In the genomic region with DNA sequence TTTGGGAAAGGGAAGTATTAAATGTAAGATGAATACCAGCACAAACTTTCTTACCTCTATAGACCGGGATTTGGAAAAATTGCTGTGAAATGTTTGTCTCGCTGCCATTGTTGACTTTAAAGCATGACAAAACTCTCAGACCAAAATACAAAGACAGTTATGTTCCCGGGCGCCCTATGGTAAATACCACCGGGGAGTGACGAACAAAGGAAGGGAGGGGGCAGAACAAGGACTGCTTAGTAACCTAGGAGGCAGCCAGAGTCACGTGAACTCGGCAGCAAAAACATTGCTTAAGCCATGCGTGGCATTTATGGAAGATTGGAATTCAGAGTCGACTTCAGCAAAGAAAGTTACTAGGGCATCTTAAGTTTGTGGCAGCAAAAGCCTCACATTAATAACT, we compare ENCODE assay signal across 8 mouse cellular contexts. TPM values are rescaled to one million over a fixed set of nuclear protein-coding genes. Genes with fewer than 3 reads are reported as not detected.
DNase-seq lines count a peak whose midpoint lies in the region; ATAC-seq lines count a peak whose summit lies in the region.

No protein-coding gene starts in this region.

- peaks cover 33% of the 10 kb centered on the region for H3K27me3 ChIP-seq in heart, embryonic 15.5 days
- peaks cover 13% of the 10 kb centered on the region for H3K27me3 ChIP-seq in embryonic facial prominence, embryonic 14.5 days (replicated peaks; ENCODE audit: control insufficient read depth, insufficient read depth, low read length)
- peaks cover 51% of the 10 kb centered on the region for H3K27me3 ChIP-seq in limb, embryonic 13.5 days

- H3K4me2 ChIP-seq in heart, embryonic 15.5 days = peak overlapping the region; percentile 100
- peak overlapping the region; percentile 99 for H3K4me2 ChIP-seq in embryonic facial prominence, embryonic 14.5 days (ENCODE audit: low read depth, low read length)
- H3K4me2 ChIP-seq in limb, embryonic 13.5 days (replicated peaks) = peak overlapping the region; percentile 100

- H3K4me1 ChIP-seq in heart, embryonic 15.5 days (replicated peaks) = peaks cover 15% of the 10 kb centered on the region
- peaks cover 4% of the 10 kb centered on the region; the same call in 1 of the 2 replicates for H3K4me1 ChIP-seq in embryonic facial prominence, embryonic 14.5 days (ENCODE audit: control insufficient read depth, insufficient read depth, low read length)
- peaks cover 15% of the 10 kb centered on the region for H3K4me1 ChIP-seq in limb, embryonic 13.5 days

- no peak overlapping the region for H3K9ac ChIP-seq in heart, embryonic 15.5 days
- peak overlapping the region; percentile 74 for H3K9ac ChIP-seq in embryonic facial prominence, embryonic 14.5 days (ENCODE audit: low read depth, low read length)
- no peak overlapping the region for H3K9ac ChIP-seq in limb, embryonic 13.5 days

- 19% methylated on average over 10 of the region's 10 CpGs for WGBS in heart, embryonic 15.5 days
- 4% methylated on average over 10 of the region's 10 CpGs for WGBS in embryonic facial prominence, embryonic 14.5 days
- WGBS in limb, embryonic 13.5 days = 18% methylated on average over 10 of the region's 10 CpGs

- no peak overlapping the region for H3K27ac ChIP-seq in heart, embryonic 15.5 days
- no peak overlapping the region for H3K27ac ChIP-seq in embryonic facial prominence, embryonic 14.5 days (replicated peaks; ENCODE audit: low read depth, low read length)
- H3K27ac ChIP-seq in limb, embryonic 13.5 days = no peak overlapping the region

- H3K9me3 ChIP-seq in heart, embryonic 15.5 days (replicated peaks) = no peaks in the 10 kb centered on the region
- no peaks in the 10 kb centered on the region for H3K9me3 ChIP-seq in embryonic facial prominence, embryonic 14.5 days (ENCODE audit: control insufficient read depth, low read length)
- H3K9me3 ChIP-seq in limb, embryonic 13.5 days = no peaks in the 10 kb centered on the region

- H3K36me3 ChIP-seq in heart, embryonic 15.5 days = no peaks in the 10 kb centered on the region
- no peaks in the 10 kb centered on the region for H3K36me3 ChIP-seq in embryonic facial prominence, embryonic 14.5 days (ENCODE audit: control insufficient read depth, insufficient read depth, low read length)
- H3K36me3 ChIP-seq in limb, embryonic 13.5 days = no peaks in the 10 kb centered on the region

- DNase-seq in heart, adult 8-10 months (ENCODE audit: low spot score) = no peak
- peak; percentile 65 for DNase-seq in embryonic facial prominence, embryonic 14.5 days (ENCODE audit: low spot score)
- peak; percentile 51 for DNase-seq in naive thymus-derived CD4-positive, alpha-beta T cell, adult 2 months (ENCODE audit: low read depth)
- no peak for DNase-seq in layer of hippocampus, postnatal 10 days (ENCODE audit: low spot score in 2 of 2)
- no peak for DNase-seq in left cerebral cortex, adult 11 months (ENCODE audit: low spot score)

- H3K4me3 ChIP-seq in heart, embryonic 15.5 days = peak overlapping the region; percentile 71
- H3K4me3 ChIP-seq in embryonic facial prominence, embryonic 14.5 days (ENCODE audit: low read depth, low read length) = peak overlapping the region; percentile 79
- peak overlapping the region; percentile 75 for H3K4me3 ChIP-seq in limb, embryonic 13.5 days

- ATAC-seq in heart, embryonic 15.5 days (replicated peaks; ENCODE audit: insufficient number of reproducible peaks, insufficient read depth, low FRiP score, low read depth) = no peak
- peak; percentile 59; the same call in 1 of the 2 replicates for ATAC-seq in embryonic facial prominence, embryonic 14.5 days (ENCODE audit: low read depth)
- ATAC-seq in limb, embryonic 13.5 days (ENCODE audit: low FRiP score, low read depth) = no peak
- ATAC-seq in megakaryocyte progenitor cell, adult 5-6 weeks (replicated peaks; ENCODE audit: poor library complexity) = no peak

RNA-seq across cellular contexts. Expression of gene Prss12, which starts 1.4 kb away (rescaled TPM):
- polyA plus RNA-seq in heart, embryonic 15.5 days (2015; fragmentation: Nextera tagmentation; extraction: Ambion mirVana) = 3.6 and 5.7 TPM in 2 replicates
- under 1 TPM; 0.33 to 0.95 (median 0.64) TPM for total RNA-seq in heart, adult 8-10 months (2022)
- polyA plus RNA-seq in embryonic facial prominence, embryonic 14.5 days (2014; fragmentation: Nextera tagmentation; extraction: Ambion mirVana) = 27.9 and 30.2 TPM in 2 replicates
- polyA plus RNA-seq in limb, embryonic 13.5 days (2015; fragmentation: Nextera tagmentation; extraction: Ambion mirVana) = 18.1 and 19.1 TPM in 2 replicates
- total RNA-seq in layer of hippocampus, postnatal 10 days (2021) = 10 to 100 TPM; 19.4 to 24.9 TPM
- total RNA-seq in megakaryocyte progenitor cell, adult 5-6 weeks (2015) = not detected in 2 replicates
- total RNA-seq in megakaryocyte progenitor cell, adult 5-6 weeks (2017) = not detected in 2 replicates

Comparison
In these comparisons a context has a peak if more than half of its experiments do, and no peak if none do; other contexts are left out.
1. DNase-seq: peak in embryonic facial prominence, embryonic 14.5 days (single experiment) and naive thymus-derived CD4-positive, alpha-beta T cell, adult 2 months (single experiment); none in heart, adult 8-10 months (single experiment), layer of hippocampus, postnatal 10 days (0 of 2) and left cerebral cortex, adult 11 months (single experiment).
2. RNA of gene Prss12, which starts 1.4 kb away (total RNA-seq): 19.4 to 24.9 TPM in layer of hippocampus, postnatal 10 days; 0.33 to 0.95 TPM in heart, adult 8-10 months and not detected in megakaryocyte progenitor cell, adult 5-6 weeks; every median in the first group is over 10 times any median in the second.
3. Peak in every context shown above with its lines, with median percentiles within 50 percentile points of each other: H3K4me2 ChIP-seq and H3K4me3 ChIP-seq.